Mouse (Mus musculus) limb, embryonic 15.5 days (tissue): Measurements from ENCODE around the gene Ptdss2. TPM values are rescaled to one million over a fixed set of nuclear protein-coding genes. Genes with fewer than 3 reads are reported as not detected.

Experiments
- ATAC-seq: fragments of 200-750 bp; cut with Nextera tagmentation; 2 replicates; pipeline ENCODE4 v1.8.0; 2017; ENCODE audit warnings: low read depth, moderate TSS enrichment; ENCODE audit not compliant: insufficient number of reproducible peaks, low FRiP score, low TSS enrichment
- H3K27ac ChIP-seq: fragments of 300-500 bp; sonication (generic); 2 replicates; pipeline ENCODE4 v1.5.1; 2015; ENCODE audit warnings: moderate library complexity, mild to moderate bottlenecking, inconsistent platforms
- H3K27me3 ChIP-seq: fragments of 300-500 bp; sonication (generic); 2 replicates; pipeline ENCODE4 v1.6.1; 2015; ENCODE audit warnings: inconsistent platforms
- H3K36me3 ChIP-seq: fragments of 300-500 bp; sonication (generic); 2 replicates; pipeline ENCODE4 v1.6.1; 2015; ENCODE audit warnings: inconsistent platforms
- H3K4me1 ChIP-seq: fragments of 300-500 bp; sonication (generic); 2 replicates; pipeline ENCODE4 v1.6.1; 2015; ENCODE audit warnings: inconsistent platforms
- H3K4me2 ChIP-seq: fragments of 300-500 bp; sonication (generic); 2 replicates; pipeline ENCODE4 v1.6.1; 2015; ENCODE audit warnings: mild to moderate bottlenecking, inconsistent platforms
- H3K4me3 ChIP-seq: fragments of 300-500 bp; sonication (generic); 2 replicates; pipeline ENCODE4 v1.5.1; 2015; ENCODE audit warnings: mild to moderate bottlenecking, inconsistent platforms
- H3K9ac ChIP-seq: fragments of 300-500 bp; sonication (generic); 2 replicates; pipeline ENCODE4 v1.6.1; 2015; ENCODE audit warnings: inconsistent platforms
- H3K9me3 ChIP-seq: fragments of 300-500 bp; sonication (generic); 2 replicates; pipeline ENCODE4 v1.6.1; 2016; ENCODE audit warnings: inconsistent platforms
- WGBS: fragments of 180-500 bp; shearing (Covaris S2); methylation state at CpG from one replicate; pipeline ENCODE4 v1.1.7; 2015; 5-methylcytosine and 5-hydroxymethylcytosine counted together
- polyA plus RNA-seq: library from polyadenylated mRNA; unstranded; fragments of >200 nt; fragmentation: Nextera tagmentation; extraction: Ambion mirVana; gene quantifications from 2 replicates; pipeline ENCODE4 v1.2.1, GENCODE M21; 2015

Ptdss2 gene
- polyA plus RNA-seq, 1 experiment from 2014 or later: 70.0 TPM

- no peaks in the 10 kb centered on the region for H3K9me3 ChIP-seq
- no peak overlapping the region for H3K4me2 ChIP-seq
- H3K27ac ChIP-seq: no peak overlapping the region
- 81% methylated on average over 6 of the region's 6 CpGs for WGBS
- ATAC-seq: no peak
- no peak overlapping the region for H3K4me3 ChIP-seq
- no peaks in the 10 kb centered on the region for H3K36me3 ChIP-seq
- H3K4me1 ChIP-seq: peaks cover 31% of the 10 kb centered on the region
- peaks cover 46% of the 10 kb centered on the region for H3K27me3 ChIP-seq
- no peak overlapping the region for H3K9ac ChIP-seq
Observed at GRCm38 (mm10) chr7:141096021-141096420, 26.2 kb upstream of the Ptdss2 start.

DNA sequence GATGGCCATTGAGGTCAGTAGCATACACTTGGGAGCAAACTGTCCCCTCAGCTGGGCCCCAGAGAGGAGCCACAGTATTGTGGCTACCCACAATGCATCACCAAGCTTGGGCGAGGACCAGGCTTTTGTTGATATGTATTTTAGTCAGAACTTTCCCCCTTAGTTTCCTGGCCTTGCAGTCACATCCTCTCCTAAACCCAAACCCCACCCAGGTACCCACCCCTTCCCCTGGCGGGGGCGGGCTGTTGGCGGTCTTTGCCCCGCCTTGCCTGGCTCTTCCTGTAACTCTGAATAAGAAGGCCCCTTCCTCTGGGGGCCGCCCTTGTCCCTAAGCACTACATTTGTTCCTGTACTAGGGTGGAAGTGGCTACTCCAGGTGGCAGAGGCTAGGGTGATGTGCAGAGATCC lies 25.5 kb upstream of the Ptdss2 start:
- 40% methylated on average over 6 of the region's 6 CpGs for WGBS
- Histone ChIP-seq H3K4me1 (peaks cover 28% of the 10 kb centered on the region), H3K27me3 (peaks cover 47% of the 10 kb centered on the region), H3K27ac (0 out of 2 replicates have a peak overlapping the region, but pooled peaks have one; percentile 18), H3K4me2 (no peak overlapping the region), H3K9ac (no peak overlapping the region), H3K9me3 (no peaks in the 10 kb centered on the region), H3K36me3 (no peaks in the 10 kb centered on the region), H3K4me3 (no peak overlapping the region)
- no peak for ATAC-seq

GRCm38 (mm10) chr7:141097177-141097576 lies 25.0 kb upstream of the Ptdss2 start:
- Histone ChIP-seq H3K36me3 (no peaks in the 10 kb centered on the region), H3K4me2 (no peak overlapping the region), H3K9me3 (no peaks in the 10 kb centered on the region), H3K27ac (0 out of 2 replicates have a peak overlapping the region, but pooled peaks have one; percentile 18), H3K27me3 (peaks cover 50% of the 10 kb centered on the region), H3K9ac (no peak overlapping the region), H3K4me3 (no peak overlapping the region), H3K4me1 (peaks cover 23% of the 10 kb centered on the region)
- ATAC-seq: no peak
- 79% methylated on average over 5 of the region's 5 CpGs for WGBS

DNA sequence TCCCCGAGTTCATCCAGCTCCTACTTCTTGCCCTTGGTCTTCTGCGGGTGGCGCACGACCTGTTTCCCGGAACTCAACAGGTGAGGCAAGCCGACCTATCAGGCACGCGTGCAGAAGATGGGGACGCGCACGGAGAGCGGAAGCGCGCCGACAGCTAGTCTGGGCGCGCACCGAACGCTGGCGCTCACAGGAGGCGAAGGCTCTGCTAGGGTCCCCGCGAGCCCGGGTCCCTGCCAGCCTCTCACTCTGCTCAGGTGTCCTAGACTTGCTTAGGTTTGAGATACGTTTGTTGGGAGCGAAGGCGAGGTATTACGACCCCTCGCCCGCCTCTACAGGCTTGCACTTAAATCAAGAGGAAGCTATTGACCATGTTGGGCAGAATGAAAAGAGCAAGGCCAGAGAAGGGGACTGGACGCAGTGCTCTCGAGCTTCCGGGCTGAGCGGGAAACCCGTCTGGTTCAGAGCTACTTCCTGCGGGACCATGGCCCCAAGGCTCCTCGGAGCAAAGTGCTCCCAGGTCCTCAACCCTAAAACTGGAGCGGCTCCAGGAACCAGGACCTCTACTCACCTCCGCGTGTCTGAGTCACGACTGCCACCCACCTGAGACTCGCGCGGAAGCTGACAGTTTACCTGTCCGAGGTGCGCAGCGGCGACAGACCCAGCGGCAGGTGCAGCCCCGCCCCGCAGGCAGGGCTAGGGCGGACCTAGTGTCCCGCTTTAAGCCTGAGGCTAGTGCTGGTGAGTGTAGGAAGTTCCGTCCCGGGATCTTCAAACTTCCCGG lies 22.1 kb upstream of the Ptdss2 start, which contains the start of gene Sigirr:
Gene Sigirr (minus strand): TSS at position 662 of the 781 bp plus-strand sequence.
- Histone ChIP-seq H3K4me3 (peak within 1 kb of the TSS; percentile 37), H3K27me3 (peaks cover 46% of the 10 kb centered on the region), H3K4me1 (peaks cover 15% of the 10 kb centered on the region), H3K9ac (peak within 1 kb of the TSS; percentile 29; the same call in 1 of the 2 replicates), H3K27ac (no peak within 1 kb of the TSS), H3K4me2 (peak within 1 kb of the TSS; percentile 75), H3K36me3 (no peaks in the 10 kb centered on the region), H3K9me3 (no peaks in the 10 kb centered on the region)
- 1% methylated on average over 56 of the region's 56 CpGs for WGBS
- no peak for ATAC-seq

- Histone ChIP-seq H3K36me3 (no peaks in the 10 kb centered on the region), H3K4me3 (no peak overlapping the region), H3K27ac (no peak overlapping the region), H3K9ac (no peak overlapping the region), H3K27me3 (peaks cover 42% of the 10 kb centered on the region), H3K9me3 (no peaks in the 10 kb centered on the region), H3K4me2 (no peak overlapping the region), H3K4me1 (peaks cover 12% of the 10 kb centered on the region)
- no peak for ATAC-seq
- 68% methylated on average over 3 of the region's 3 CpGs for WGBS
Observed at GRCm38 (mm10) chr7:141103161-141103560, 19.0 kb upstream of the Ptdss2 start.

DNA sequence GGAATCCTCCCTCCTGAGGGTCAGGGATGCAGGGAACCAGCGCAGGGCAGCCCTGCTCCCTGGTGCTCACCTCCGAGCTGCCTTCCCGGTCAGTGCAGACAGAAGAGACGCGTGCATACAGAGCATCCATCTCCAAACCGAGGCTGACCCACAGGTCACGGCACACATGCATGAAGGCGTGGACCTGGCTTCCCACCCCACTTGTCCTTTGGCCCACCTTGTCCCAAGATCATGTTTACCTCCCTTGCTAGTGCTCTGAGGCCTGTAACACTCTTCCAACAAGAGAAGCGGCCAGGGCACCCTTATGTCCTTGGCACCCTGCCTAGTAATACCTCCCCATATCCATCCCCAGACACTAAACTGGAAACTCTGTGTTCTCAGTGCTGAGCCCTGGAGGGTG lies 6.3 kb upstream of the Ptdss2 start:
- peaks cover 4% of the 10 kb centered on the region; the same call in 1 of the 2 replicates for H3K27me3 ChIP-seq
- H3K4me1 ChIP-seq: 0 out of 2 replicates have a peak, but pooled peaks cover 8% of the 10 kb centered on the region
- no peaks in the 10 kb centered on the region for H3K36me3 ChIP-seq
- H3K4me2 ChIP-seq: no peak overlapping the region
- no peak overlapping the region for H3K27ac ChIP-seq
- H3K9me3 ChIP-seq: no peaks in the 10 kb centered on the region
- WGBS: 91% methylated on average over 9 of the region's 9 CpGs
- ATAC-seq: no peak
- H3K4me3 ChIP-seq: no peak overlapping the region
- H3K9ac ChIP-seq: no peak overlapping the region

DNA sequence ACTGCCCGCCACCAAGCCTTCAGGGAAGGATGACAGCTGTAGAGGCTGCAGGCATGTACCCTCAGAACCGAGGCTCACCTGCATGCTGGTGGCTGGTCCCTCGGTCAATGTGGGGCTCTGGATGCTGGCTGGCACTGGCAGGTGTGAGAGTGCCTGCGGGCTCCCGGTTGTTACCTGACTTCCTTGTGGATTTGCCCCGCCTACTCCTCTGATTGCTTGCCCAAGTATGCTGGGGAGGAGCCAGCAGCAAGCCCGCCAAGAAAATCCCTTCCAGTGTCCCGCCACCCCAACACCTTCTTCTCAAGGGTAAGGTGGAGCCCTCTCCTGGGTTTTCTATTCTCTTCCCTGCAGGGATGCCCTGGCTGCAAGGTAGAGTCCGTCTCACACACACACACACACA lies 4.5 kb upstream of the Ptdss2 start, which contains the start of gene Ano9:
Gene Ano9 (minus strand): TSS at position 171 of the 400 bp plus-strand sequence.
- Histone ChIP-seq H3K36me3 (no peaks in the 10 kb centered on the region), H3K27ac (no peak within 1 kb of the TSS), H3K4me1 (peaks cover 12% of the 10 kb centered on the region), H3K4me3 (peak within 1 kb of the TSS; percentile 7), H3K9ac (no peak within 1 kb of the TSS), H3K9me3 (no peaks in the 10 kb centered on the region), H3K27me3 (peaks cover 4% of the 10 kb centered on the region; the same call in 1 of the 2 replicates), H3K4me2 (peak within 1 kb of the TSS; percentile 26; the same call in 1 of the 2 replicates)
- ATAC-seq: no peak
- WGBS: 9% methylated on average over 9 of the region's 9 CpGs

DNA sequence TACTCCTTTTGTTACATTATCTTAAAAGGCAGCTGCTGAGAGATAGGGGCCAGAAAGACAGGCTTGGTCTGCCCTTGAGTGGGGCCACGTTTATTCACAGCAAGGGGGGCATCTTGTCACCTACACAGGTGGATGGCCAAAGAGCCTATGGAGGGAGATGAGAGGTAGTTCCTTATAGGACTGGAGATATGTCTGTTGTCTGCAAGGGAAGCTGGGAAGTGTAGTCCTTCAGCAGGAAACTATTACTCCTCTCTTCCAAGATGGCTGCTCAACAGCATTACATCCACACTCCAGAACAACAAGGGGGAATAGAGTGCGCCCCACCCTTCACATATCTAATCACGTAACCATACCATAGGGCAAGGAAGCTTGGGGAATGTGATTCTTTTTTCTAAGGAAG lies 2.7 kb upstream of the Ptdss2 start:
- Histone ChIP-seq H3K27ac (no peak overlapping the region), H3K4me3 (no peak overlapping the region), H3K27me3 (peaks cover 4% of the 10 kb centered on the region; the same call in 1 of the 2 replicates), H3K4me1 (peaks cover 18% of the 10 kb centered on the region), H3K36me3 (no peaks in the 10 kb centered on the region), H3K9ac (no peak overlapping the region), H3K9me3 (no peaks in the 10 kb centered on the region), H3K4me2 (no peak overlapping the region)
- 74% methylated on average over 3 of the region's 3 CpGs for WGBS
- no peak for ATAC-seq

DNA sequence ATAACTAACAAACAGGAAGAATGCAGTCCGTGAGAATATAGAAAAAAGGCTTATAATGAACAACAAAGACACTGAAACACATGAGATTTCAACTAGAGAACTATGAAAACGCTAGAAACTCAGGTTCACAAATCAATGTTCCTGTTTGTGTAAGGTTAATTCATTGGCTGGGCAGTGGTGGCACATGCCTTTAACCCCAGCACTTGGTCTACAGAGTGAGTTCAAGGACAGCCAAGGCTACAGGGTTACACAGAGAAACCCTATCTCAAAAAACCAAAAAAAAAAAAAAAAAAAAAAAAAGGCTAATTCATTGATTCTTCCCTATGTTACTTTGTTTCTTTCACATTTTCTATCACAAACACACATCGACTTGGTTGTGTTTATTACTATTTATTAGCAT lies 1.6 kb upstream of the Ptdss2 start:
- Histone ChIP-seq H3K4me1 (peaks cover 18% of the 10 kb centered on the region), H3K27me3 (peaks cover 4% of the 10 kb centered on the region; the same call in 1 of the 2 replicates), H3K4me2 (no peak overlapping the region), H3K4me3 (no peak overlapping the region), H3K36me3 (no peaks in the 10 kb centered on the region), H3K9me3 (no peaks in the 10 kb centered on the region), H3K9ac (no peak overlapping the region), H3K27ac (no peak overlapping the region)
- no peak for ATAC-seq
- 72% methylated on average over 3 of the region's 3 CpGs for WGBS

DNA sequence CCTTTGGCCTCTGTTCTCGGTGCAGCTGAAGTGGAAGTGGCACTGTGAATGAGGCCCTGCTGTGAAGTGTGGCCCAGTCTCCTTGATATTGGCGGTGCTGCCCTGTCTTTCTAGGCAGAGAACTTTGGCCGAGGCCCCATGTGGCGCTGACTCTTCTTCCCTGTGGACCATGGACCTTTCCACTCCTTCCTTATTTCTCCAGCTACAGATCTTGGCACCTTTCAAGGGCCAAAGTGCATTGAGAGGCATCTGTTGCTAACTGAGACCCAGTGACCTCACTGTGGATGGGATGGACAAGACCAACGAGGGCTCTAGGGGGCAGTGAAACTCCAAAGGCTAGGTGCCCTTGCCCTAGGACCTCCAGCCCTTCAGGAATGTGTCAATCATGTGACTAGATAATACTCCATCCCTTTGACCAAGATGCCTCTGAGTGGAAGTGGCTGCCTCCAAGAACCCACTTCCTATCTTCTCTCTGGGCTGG lies 1.1 kb upstream of the Ptdss2 start:
- Histone ChIP-seq H3K27ac (no peak overlapping the region), H3K4me2 (no peak overlapping the region), H3K36me3 (no peaks in the 10 kb centered on the region), H3K4me3 (no peak overlapping the region), H3K27me3 (peaks cover 1% of the 10 kb centered on the region; the same call in 1 of the 2 replicates), H3K9me3 (no peaks in the 10 kb centered on the region), H3K9ac (no peak overlapping the region), H3K4me1 (peaks cover 18% of the 10 kb centered on the region)
- 76% methylated on average over 5 of the region's 5 CpGs for WGBS
- no peak for ATAC-seq

DNA sequence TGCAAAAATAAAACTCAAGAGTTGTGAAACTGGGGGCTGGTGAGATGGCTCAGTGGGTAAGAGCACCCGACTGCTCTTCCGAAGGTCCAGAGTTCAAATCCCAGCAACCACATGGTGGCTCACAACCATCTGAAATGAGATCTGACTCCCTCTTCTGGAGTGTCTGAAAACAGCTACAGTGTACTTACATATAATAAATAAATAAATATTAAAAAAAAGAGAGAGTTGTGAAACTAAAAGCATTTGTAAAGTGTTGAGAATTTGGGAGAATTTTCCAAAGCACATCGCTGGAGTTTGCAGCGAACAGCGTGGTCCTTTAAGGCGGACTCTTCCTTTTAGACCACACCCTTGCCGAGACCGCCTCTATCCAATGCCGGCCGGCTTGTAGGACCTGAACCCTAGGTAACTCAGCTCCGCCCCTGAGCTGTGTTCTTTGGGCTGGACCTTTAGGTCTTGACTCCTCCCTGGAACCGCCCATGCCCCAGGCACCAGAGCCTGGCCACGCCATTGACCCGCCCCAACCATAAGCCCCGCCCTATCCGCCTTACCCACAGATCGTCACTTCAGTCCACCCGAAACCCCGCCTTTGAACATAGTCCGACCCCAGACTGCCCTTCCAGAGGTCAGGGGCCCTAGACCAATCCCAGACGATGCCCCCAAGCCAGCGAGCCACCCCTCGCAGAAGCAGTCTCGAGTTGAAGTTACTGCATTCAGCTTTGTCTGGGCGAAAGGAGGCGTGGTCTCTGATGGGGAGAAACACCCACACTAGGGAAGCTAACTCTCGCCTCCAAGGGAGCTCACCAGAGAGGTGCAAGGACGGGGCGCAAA lies 721 bp downstream of the Ptdss2 start:
- peak; percentile 98 for ATAC-seq
- WGBS: 1% methylated on average over 29 of the region's 29 CpGs
- H3K4me2 ChIP-seq: peak overlapping the region; percentile 70

More for the DNA sequence above, 721 bp downstream of the Ptdss2 start:
- no peaks in the 10 kb centered on the region for H3K36me3 ChIP-seq
- peak overlapping the region; percentile 66 for H3K4me3 ChIP-seq
- no peaks in the 10 kb centered on the region for H3K27me3 ChIP-seq
- H3K9me3 ChIP-seq: no peaks in the 10 kb centered on the region
- peak overlapping the region; percentile 84 for H3K27ac ChIP-seq
- H3K9ac ChIP-seq: peak overlapping the region; percentile 57
- H3K4me1 ChIP-seq: peaks cover 13% of the 10 kb centered on the region
